Mouse (Mus musculus): ENCODE results near the gene Slc36a3.

DNA sequence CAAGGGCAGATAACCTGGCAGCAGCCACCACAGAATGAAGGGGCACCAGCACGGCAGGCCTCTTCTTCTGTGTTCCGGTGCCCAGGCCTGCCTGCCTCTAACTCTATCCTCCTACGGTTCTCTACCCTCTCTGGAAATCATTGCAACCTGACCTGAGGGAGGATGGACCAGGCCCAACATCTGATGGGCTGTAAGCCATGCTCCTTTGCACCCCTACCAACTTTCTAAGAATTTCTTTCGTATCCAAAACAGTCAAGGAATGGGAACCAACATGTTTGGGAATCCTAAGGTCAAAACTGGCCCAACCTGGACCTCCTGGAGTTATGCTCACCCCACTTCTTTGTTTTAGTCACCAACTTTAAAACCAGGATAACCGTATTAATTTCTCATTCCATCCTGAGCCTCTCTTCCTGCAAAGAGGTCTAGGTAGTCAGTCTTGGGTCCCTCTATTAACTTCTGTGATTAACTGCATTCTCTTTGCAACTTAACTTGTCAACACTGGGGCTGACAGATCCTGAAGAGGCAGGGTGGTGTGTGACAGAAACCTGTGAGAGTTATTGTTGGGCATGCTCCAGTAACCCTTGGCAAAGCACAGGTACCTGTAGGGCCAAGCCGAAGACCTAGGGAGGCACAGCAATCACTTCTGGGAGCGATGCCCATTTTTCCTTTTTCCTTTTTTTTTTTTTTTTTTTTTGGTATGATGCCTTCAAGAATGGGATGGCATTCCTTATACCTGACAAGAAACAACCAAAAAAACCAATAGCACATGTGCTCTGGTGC lies 41.8 kb downstream of the Slc36a3 start:
- TF ChIP-seq CTCF (IDR thresholded peaks at IDR 0.05; ENCODE audit: low read depth, low read length): no peak
- no peak for TF ChIP-seq POLR2A (IDR thresholded peaks at IDR 0.05; ENCODE audit: borderline replicate concordance, low read depth, low read length)

Data from bone marrow macrophage, adult 2 months (primary cell).